Mouse (Mus musculus): ENCODE data around the gene Hpd. TPM values are rescaled to one million over a fixed set of nuclear protein-coding genes. Genes with fewer than 3 reads are reported as not detected.

Gene Hpd
- polyA plus RNA-seq, 1 experiment = not detected

- no peak for DNase-seq (ENCODE audit: extremely low spot score in 1 of 2, low spot score in 1 of 2)
These were observed 8.4 kb upstream of the Hpd start for GRCm38 (mm10) chr5:123190912-123191311.

- no peak for DNase-seq (ENCODE audit: extremely low spot score in 1 of 2, low spot score in 1 of 2)
These were observed 4.8 kb upstream of the Hpd start for GRCm38 (mm10) chr5:123187306-123187705.

GRCm38 (mm10) chr5:123185966-123186365 lies 3.4 kb upstream of the Hpd start:
- no peak for DNase-seq (ENCODE audit: extremely low spot score in 1 of 2, low spot score in 1 of 2)

GRCm38 (mm10) chr5:123181536-123181935 lies 991 bp downstream of the Hpd start:
- DNase-seq (ENCODE audit: extremely low spot score in 1 of 2, low spot score in 1 of 2) = no peak

- no peak for DNase-seq (ENCODE audit: extremely low spot score in 1 of 2, low spot score in 1 of 2)
These were observed 2.1 kb downstream of the Hpd start for GRCm38 (mm10) chr5:123180390-123180789.

- no peak for DNase-seq (ENCODE audit: extremely low spot score in 1 of 2, low spot score in 1 of 2)
These were observed 3.7 kb downstream of the Hpd start for GRCm38 (mm10) chr5:123178792-123179191.

GRCm38 (mm10) chr5:123171646-123172350 lies 10.7 kb downstream of the Hpd start:
- peak; percentile 30 to 88 for DNase-seq (ENCODE audit: extremely low spot score in 1 of 2, low spot score in 1 of 2)

- DNase-seq (ENCODE audit: extremely low spot score in 1 of 2, low spot score in 1 of 2) = no peak
These were observed 12.2 kb downstream of the Hpd start for GRCm38 (mm10) chr5:123170365-123170764.

GRCm38 (mm10) chr5:123169284-123169683 lies 13.2 kb downstream of the Hpd start, which contains the start of gene Psmd9:
Gene Psmd9 (plus strand): TSS chr5:123169413.
- DNase-seq (ENCODE audit: extremely low spot score in 1 of 2, low spot score in 1 of 2) = no peak

GRCm38 (mm10) chr5:123167591-123167990 lies 14.9 kb downstream of the Hpd start:
- DNase-seq (ENCODE audit: extremely low spot score in 1 of 2, low spot score in 1 of 2) = no peak

- no peak for DNase-seq (ENCODE audit: extremely low spot score in 1 of 2, low spot score in 1 of 2)
These were observed 16.1 kb downstream of the Hpd start for GRCm38 (mm10) chr5:123166437-123166836.

GRCm38 (mm10) chr5:123162942-123163341 lies 19.6 kb downstream of the Hpd start:
- no peak for DNase-seq (ENCODE audit: extremely low spot score in 1 of 2, low spot score in 1 of 2)

- no peak for DNase-seq (ENCODE audit: extremely low spot score in 1 of 2, low spot score in 1 of 2)
These were observed 22.2 kb downstream of the Hpd start for GRCm38 (mm10) chr5:123160341-123160740.

- no peak for DNase-seq (ENCODE audit: extremely low spot score in 1 of 2, low spot score in 1 of 2)
These were observed 22.7 kb downstream of the Hpd start for GRCm38 (mm10) chr5:123159866-123160265.

- no peak for DNase-seq (ENCODE audit: extremely low spot score in 1 of 2, low spot score in 1 of 2)
These were observed 23.1 kb downstream of the Hpd start for GRCm38 (mm10) chr5:123159446-123159845.

- DNase-seq (ENCODE audit: extremely low spot score in 1 of 2, low spot score in 1 of 2) = no peak
These were observed 24.6 kb downstream of the Hpd start for GRCm38 (mm10) chr5:123157972-123158371.

- DNase-seq (ENCODE audit: extremely low spot score in 1 of 2, low spot score in 1 of 2) = no peak
These were observed 25.8 kb downstream of the Hpd start for GRCm38 (mm10) chr5:123156763-123157162.

- peak in 1 of 2 experiments; percentile 74 for DNase-seq (ENCODE audit: extremely low spot score in 1 of 2, low spot score in 1 of 2)
These were observed 27.1 kb downstream of the Hpd start for GRCm38 (mm10) chr5:123155425-123155824.

GRCm38 (mm10) chr5:123152901-123153300 lies 29.6 kb downstream of the Hpd start:
- DNase-seq (ENCODE audit: extremely low spot score in 1 of 2, low spot score in 1 of 2) = no peak

GRCm38 (mm10) chr5:123151707-123152362 lies 30.7 kb downstream of the Hpd start:
- DNase-seq (ENCODE audit: extremely low spot score in 1 of 2, low spot score in 1 of 2) = no peak

- DNase-seq (ENCODE audit: extremely low spot score in 1 of 2, low spot score in 1 of 2) = no peak
These were observed 31.4 kb downstream of the Hpd start for GRCm38 (mm10) chr5:123151077-123151476.

- no peak for DNase-seq (ENCODE audit: extremely low spot score in 1 of 2, low spot score in 1 of 2)
These were observed 31.9 kb downstream of the Hpd start for GRCm38 (mm10) chr5:123150641-123151040.

All from frontal cortex, adult 2 months (tissue).